Mouse (Mus musculus) embryo, embryonic 9.5 days (tissue): ENCODE measurements around the gene Ptger1.

ENCODE experiments used
- DNase-seq: peaks from one replicate; pipeline ENCODE4 v3.0.0-alpha.2; 2017; ENCODE audit errors: extremely low spot score

The Ptger1 gene

GRCm38 (mm10) chr8:83665969-83666865 lies at the start of gene Ptger1:
Ptger1 (plus strand) TSS chr8:83666678.
- DNase-seq, result peak; percentile 5

GRCm38 (mm10) chr8:83617111-83617510 lies 49.4 kb upstream of the Ptger1 start:
- no peak for DNase-seq

GRCm38 (mm10) chr8:83618566-83618965 lies 47.9 kb upstream of the Ptger1 start:
- no peak for DNase-seq

GRCm38 (mm10) chr8:83619568-83620285 lies 46.8 kb upstream of the Ptger1 start:
- no peak for DNase-seq

- DNase-seq, result no peak
Observed at GRCm38 (mm10) chr8:83621691-83622388, 44.6 kb upstream of the Ptger1 start.

GRCm38 (mm10) chr8:83622389-83622989 lies 44.0 kb upstream of the Ptger1 start:
- peak; percentile 82 for DNase-seq

- no peak for DNase-seq
Observed at GRCm38 (mm10) chr8:83623549-83623948, 42.9 kb upstream of the Ptger1 start.

GRCm38 (mm10) chr8:83624739-83625138 lies 41.7 kb upstream of the Ptger1 start:
- no peak for DNase-seq

GRCm38 (mm10) chr8:83625676-83626299 lies 40.7 kb upstream of the Ptger1 start:
- DNase-seq, result no peak

GRCm38 (mm10) chr8:83632083-83632707 lies 34.3 kb upstream of the Ptger1 start:
- DNase-seq, result no peak

GRCm38 (mm10) chr8:83638856-83639255 lies 27.6 kb upstream of the Ptger1 start:
- no peak for DNase-seq

GRCm38 (mm10) chr8:83639649-83640048 lies 26.8 kb upstream of the Ptger1 start:
- DNase-seq, result no peak

- no peak for DNase-seq
Observed at GRCm38 (mm10) chr8:83647511-83647910, 19.0 kb upstream of the Ptger1 start.

GRCm38 (mm10) chr8:83648031-83648430 lies 18.4 kb upstream of the Ptger1 start:
- DNase-seq, result no peak

- DNase-seq, result no peak
Observed at GRCm38 (mm10) chr8:83649699-83650098, 16.8 kb upstream of the Ptger1 start.

- DNase-seq, result peak; percentile 98
Observed at GRCm38 (mm10) chr8:83652030-83652743, 14.3 kb upstream of the Ptger1 start, which contains the start of gene Gipc1. Gipc1 (plus strand) TSS chr8:83652677.

GRCm38 (mm10) chr8:83652744-83653661 lies 13.5 kb upstream of the Ptger1 start:
- peak; percentile 30 for DNase-seq

GRCm38 (mm10) chr8:83653662-83654017 lies 12.8 kb upstream of the Ptger1 start:
- DNase-seq, result no peak

- DNase-seq, result no peak
Observed at GRCm38 (mm10) chr8:83654725-83655124, 11.8 kb upstream of the Ptger1 start.
